Mouse (Mus musculus) Muller cell, postnatal 12 days (primary cell): ENCODE measurements around the gene Ms4a6b.
"Not testable (repeated sequence)": the region's sequence is repeated elsewhere in the genome, so short reads cannot be mapped to it uniquely, and the experiment has no call there.

Experiments used
- DNase-seq: peaks from one replicate; pipeline ENCODE4 v3.0.0-alpha.2; 2015; ENCODE audit errors: inconsistent ontology term

Gene Ms4a6b

GRCm38 (mm10) chr19:11533421-11533820 is 17.1 kb downstream of the Ms4a6b start:
- no peak for DNase-seq

- DNase-seq, result no peak
Measured at GRCm38 (mm10) chr19:11533888-11534445, 17.7 kb downstream of the Ms4a6b start.

GRCm38 (mm10) chr19:11536593-11536992 is 20.3 kb downstream of the Ms4a6b start, which contains the start of gene Ms4a4d:
Ms4a4d (plus strand) TSS chr19:11536801.
- DNase-seq, result no peak

DNA sequence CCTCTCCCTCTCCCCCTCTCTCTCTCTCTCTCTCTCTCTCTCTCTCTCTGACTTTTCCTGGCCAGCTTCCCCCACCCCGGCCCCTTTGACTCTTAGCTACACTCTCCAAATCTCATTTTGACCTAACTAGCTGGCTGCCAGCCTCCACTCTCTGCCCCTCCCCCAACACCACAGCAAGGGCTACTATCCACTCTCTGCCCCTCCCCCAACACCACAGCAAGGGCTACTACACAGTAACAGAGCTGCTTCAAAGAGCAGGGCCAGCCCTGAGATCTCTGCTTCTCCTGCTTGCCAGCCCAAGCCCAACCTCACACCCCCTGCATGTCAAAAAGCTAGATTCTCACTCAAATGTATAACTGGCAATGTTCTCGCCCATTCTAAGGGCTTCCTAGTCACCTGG is 21.0 kb downstream of the Ms4a6b start:
- DNase-seq, result no peak

DNA sequence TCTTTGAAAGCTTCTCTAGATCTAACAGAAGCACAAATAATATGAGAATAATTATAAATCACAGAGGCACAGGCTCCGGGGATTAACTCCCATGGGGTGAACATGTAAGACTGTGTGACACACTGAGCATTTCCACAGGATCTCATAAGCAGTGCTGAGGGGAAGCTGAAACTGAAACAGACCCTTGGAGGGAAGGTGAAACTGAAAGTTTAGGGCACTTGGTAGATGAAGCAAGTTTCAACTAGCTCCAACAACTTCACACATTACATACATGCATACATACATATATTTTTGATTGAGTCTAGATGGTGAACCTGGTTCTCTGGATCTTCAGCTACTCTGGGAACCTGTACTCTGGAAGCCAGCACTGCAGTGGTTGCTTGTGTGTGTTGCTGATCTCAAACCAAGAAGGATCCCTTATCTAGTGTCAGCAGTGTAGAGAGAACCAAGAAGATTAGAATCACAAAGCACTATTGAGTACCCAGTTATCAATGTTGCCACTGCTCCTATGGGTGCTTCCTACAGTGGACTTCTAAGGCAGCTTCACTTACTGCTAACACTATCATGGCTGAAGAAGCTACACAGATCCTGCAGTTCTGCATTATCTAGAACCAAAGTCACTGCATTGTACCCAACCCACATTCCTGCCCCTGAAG is 24.0 kb downstream of the Ms4a6b start:
- DNase-seq, result not testable (repeated sequence)

GRCm38 (mm10) chr19:11544383-11544782 is 28.1 kb downstream of the Ms4a6b start:
- not testable (repeated sequence) for DNase-seq

DNA sequence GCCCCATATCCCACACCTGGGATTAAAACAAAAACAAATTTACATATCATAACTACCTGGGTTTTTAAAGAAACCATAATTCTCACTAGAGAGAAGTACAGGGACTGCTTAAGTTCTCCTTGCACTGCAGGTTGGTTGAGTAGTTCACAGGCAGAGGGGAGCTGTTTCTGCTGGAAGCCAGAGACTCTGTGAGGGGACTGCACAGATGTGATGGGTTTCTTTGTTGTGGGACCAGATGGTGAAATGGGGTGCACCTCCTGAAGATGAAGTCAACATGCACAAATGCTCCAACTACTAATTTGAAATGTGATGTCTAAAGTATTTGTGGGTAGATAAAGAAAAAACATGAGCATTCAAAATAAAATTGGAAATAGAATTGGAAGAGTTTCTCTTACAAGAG is 31.6 kb downstream of the Ms4a6b start:
- no peak for DNase-seq

DNA sequence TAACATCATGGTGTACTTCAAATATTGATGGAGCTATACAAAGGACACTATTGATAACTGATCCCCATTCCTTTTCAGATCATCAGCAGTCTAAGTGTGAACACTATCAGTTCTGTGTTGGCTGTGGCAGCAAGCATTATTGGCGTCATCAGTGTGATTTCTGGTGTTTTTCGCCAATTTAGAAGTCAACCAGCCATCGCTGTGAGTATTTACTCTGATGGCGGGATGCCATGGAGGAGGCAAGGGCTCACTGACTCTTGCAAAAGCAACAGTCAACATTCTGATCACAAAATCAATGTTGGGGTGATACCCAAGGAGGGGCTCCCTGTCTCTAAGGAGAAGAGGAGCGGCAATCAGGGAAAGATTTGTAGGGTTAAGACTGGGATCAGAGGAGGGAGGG is 38.4 kb downstream of the Ms4a6b start:
- no peak for DNase-seq

DNA sequence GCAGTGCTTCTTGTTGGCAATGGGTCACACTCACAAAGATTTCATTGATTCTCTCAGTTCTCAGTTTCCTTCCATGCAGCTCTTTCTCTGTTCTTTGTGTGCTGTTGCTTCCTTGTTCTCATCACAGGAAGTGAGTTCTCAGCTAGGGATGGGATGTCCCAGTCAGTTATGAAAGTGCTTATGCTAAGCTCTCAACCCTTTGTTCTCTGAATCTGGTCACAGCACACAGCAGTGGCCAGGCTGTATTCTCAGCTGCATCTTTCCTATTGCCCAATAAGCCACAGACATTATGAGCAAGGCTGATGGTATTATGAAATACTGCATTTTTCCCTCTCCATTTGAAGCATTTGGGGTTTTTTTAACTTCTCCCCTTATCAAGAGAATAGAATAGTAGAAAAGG is 43.2 kb downstream of the Ms4a6b start:
- peak; percentile 3 for DNase-seq

GRCm38 (mm10) chr19:11574965-11575364 is 58.7 kb downstream of the Ms4a6b start:
- DNase-seq, result no peak
